Mouse (Mus musculus): ENCODE results near the gene Mob3b.

- TF ChIP-seq POLR2A (IDR thresholded peaks at IDR 0.05; ENCODE audit: low read depth, low read length), result no peak
- no peak for TF ChIP-seq CTCF (IDR thresholded peaks at IDR 0.05; ENCODE audit: extremely low read depth, insufficient read depth, insufficient read length, insufficient replicate concordance)
Measured at GRCm38 (mm10) chr4:35157815-35158214, 531 bp upstream of the Mob3b start.

All from spleen, adult 2 months (tissue).